Mouse (Mus musculus) spleen, postnatal 4 days (tissue): ENCODE measurements around the gene Gm12887.

Source experiments
- DNase-seq, 2 experiments: peaks; one replicate each; pipeline ENCODE4 v3.0.0; 2022; ENCODE audit warnings: low spot score in 2 of 2

The Gm12887 gene

GRCm38 (mm10) chr4:121622003-121622402 lies at the start of gene Gm12887:
Gene Gm12887 (minus strand): TSS chr4:121622103.
- no peak for DNase-seq

- DNase-seq: no peak
These were observed 35.1 kb upstream of the Gm12887 start for GRCm38 (mm10) chr4:121657040-121657439.
